Mouse (Mus musculus): ENCODE results near the gene Gphn. TPM values are rescaled to one million over a fixed set of nuclear protein-coding genes. Genes with fewer than 3 reads are reported as not detected.
"Not testable (repeated sequence)": the region's sequence is repeated elsewhere in the genome, so short reads cannot be mapped to it uniquely, and the experiment has no call there.

Gene Gphn
- total RNA-seq, 4 experiments from 2014 or later, result 20.7 to 22.7 (median 22.5) TPM

DNA sequence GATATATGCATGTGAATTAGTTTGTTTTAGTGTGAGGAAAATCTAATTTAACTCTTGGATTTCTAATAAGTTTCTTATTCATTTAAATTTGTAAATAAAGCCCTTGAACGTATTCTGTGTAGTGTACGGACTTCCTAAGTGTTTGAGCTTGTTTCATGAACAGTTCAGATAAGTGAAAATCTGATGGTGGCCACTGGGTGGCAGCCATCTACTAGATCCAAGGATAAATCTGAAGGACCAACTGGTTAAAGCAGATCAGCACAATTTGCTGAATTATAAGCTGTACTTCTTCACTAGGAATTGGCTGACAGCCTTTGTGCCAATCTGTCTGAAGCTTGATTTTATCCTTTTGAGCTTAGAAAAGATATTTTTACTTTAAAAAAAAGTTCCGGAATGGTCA is 105.9 kb downstream of the Gphn start:
- peak; percentile 31 for DNase-seq (ENCODE audit: low spot score)

- no peak for DNase-seq (ENCODE audit: low spot score)
These were observed 130.3 kb downstream of the Gphn start for GRCm38 (mm10) chr12:78356472-78356871.

GRCm38 (mm10) chr12:78389267-78389666 is 163.1 kb downstream of the Gphn start:
- no peak for DNase-seq (ENCODE audit: low spot score)

DNA sequence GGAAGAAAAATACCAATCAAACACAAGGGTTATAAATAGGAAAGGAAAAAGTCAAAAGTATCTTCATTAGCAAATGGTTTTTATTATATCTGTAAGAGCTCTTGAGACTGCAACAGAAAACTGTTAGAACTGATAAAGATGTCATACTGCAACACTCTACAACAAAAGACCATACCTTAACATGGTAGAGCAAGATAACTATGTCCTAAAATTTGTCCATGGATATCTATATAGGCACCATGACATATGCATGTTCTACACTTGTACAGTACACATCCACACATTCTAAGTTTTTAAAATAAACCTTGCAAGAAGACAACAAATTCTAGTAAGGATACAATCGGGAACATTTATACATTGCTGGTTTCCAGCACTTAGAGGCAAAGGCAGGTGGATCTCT is 169.1 kb downstream of the Gphn start:
- DNase-seq (ENCODE audit: low spot score), result no peak

DNA sequence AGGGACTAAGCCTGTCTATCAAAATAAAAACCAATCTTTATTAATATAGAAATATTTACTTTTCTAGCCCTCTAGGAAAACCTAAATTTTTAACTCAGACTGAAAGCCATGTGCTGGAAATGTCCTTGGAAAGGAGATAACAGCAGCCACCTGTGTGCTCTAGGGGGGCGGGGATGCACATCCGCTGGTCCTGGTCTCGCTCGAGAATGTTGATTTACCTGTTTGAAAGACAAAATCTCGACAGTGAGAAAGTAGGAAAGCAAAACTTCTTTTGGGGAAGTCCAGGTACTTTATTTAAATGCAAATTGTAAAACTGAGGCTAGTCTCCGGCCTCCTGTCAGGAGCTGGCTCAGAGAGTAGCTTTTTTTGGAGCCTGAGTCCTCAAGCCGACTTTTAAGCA is 181.3 kb downstream of the Gphn start:
- not testable (repeated sequence) for DNase-seq (ENCODE audit: low spot score)

GRCm38 (mm10) chr12:78522176-78522575 is 296.0 kb downstream of the Gphn start:
- no peak for DNase-seq (ENCODE audit: low spot score)

DNA sequence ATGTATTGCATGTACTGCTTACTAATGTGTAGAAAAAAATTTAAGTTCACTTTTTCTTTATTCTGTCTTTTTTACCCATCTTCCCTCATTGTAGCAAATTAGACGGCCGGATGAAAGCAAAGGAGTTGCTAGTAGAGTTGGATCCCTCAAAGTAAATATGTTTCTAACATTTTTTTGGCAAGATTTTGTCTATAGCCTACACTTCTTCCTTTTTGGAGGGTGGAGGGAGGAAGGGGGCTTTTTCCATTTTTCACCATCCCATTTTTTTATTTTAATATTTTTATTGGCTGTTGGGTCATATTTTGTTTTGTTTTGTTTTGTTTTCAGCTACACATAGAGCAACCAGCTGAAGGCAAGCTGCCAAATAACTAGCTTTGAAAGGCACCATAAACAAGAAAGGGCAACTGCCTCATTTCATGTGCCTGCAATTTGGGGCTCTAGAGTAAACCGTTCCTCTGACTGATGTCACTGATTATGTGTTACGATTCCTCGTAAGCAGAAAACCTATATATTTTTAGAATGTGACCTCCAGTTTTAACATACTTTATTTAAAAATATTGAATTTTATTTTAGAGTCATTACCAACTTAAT is 296.7 kb downstream of the Gphn start:
- no peak for DNase-seq (ENCODE audit: low spot score)

DNA sequence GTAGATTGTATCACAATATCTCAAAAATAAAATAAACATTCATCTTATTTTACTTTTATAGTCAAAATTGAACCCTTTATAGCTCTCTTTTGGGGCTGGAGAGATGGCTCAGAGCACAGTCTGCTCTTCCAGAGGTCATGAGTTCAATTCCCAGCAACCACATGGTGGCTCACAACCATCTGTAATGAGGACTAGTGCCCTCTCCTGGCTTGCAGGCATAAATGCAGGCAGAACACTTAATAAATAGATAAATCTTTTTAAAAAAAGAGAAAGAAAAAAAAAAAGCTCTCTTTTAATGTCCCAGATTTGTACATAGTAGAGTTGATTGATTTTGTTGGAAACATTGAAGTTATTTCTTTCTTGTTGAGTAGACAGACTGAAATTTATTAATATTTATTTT is 311.4 kb downstream of the Gphn start:
- DNase-seq (ENCODE audit: low spot score), result not testable (repeated sequence)

- no peak for DNase-seq (ENCODE audit: low spot score)
These were observed 324.7 kb downstream of the Gphn start for GRCm38 (mm10) chr12:78550913-78551312.

DNA sequence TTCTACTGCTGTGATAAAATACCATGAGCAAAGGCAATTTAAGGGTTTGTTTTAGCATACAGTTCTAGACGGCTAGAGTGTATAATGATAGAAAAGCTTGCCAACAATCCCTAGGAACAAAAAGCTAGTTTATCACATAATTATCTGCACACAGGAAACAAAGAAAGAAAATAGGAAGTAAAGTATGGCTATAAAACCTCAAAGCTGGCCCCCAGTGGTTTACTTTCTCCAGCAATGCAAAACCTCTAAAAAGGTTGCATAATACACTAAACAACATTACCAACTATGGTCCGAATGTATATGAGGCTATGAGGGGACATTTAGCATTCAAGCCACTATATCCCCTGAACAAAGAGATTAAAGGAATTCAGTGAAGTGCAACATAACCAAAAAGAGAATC is 405.6 kb downstream of the Gphn start:
- no peak for DNase-seq (ENCODE audit: low spot score)

DNA sequence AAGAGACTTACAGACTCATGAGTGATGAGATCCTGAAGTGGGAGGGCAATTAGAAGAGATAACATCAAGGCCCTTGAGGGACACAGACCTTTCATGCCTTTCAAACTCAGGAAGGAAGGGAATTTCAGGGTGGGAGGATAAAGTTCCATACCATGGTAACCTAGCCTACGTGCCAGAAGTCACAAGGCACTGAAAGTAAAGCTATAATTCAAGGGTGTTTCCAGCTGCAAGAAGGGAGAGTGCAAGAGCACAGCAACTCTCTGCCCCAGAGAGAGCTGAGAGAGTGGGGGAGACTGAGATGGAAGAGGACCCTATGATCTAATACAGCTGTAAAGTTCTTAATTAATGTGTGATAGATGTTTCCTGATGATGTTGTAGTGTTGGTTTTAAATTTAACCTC is 413.3 kb downstream of the Gphn start:
- DNase-seq (ENCODE audit: low spot score), result no peak

- DNase-seq (ENCODE audit: low spot score), result peak; percentile 20
These were observed 413.9 kb downstream of the Gphn start for GRCm38 (mm10) chr12:78640086-78640485.

DNA sequence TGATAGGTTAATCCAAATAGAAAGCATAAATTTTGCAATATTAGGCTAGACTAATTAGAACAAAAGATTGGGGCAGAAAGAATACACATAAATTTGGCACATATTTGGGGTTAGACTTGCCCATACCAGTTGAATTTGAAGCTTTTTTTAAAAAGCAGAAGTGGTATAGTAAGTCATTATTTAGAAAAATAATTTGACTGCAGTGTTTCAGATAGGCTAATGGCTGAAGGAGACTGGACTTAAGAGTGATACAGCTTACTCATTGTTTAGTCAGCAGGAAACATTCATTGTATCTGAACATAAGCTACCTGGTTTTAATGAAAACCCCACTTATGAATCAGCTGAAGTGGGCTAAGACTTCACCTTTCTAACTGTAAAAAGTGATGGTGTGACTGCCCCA is 415.0 kb downstream of the Gphn start:
- DNase-seq (ENCODE audit: low spot score), result no peak

DNA sequence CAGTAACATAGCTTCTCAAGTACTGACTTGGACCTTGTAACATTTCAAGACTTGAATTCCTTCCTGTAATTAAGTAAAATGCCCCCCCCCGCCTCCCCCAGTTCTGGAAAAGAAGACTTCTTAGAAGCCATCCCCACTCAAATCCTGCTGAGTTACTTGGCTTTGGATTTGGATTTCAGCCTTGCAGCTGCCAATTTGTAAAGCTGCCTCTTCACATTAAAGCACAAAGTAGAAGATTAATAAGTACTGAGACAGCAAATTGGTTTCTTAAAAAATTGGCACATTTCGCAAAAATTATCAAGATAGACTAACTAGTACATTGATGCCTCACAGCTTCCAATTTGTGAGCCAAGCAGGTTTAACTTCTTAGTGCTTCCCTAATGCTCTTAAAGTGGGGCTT is 417.5 kb downstream of the Gphn start:
- no peak for DNase-seq (ENCODE audit: low spot score)

GRCm38 (mm10) chr12:78645282-78645681 is 419.1 kb downstream of the Gphn start:
- no peak for DNase-seq (ENCODE audit: low spot score)

DNA sequence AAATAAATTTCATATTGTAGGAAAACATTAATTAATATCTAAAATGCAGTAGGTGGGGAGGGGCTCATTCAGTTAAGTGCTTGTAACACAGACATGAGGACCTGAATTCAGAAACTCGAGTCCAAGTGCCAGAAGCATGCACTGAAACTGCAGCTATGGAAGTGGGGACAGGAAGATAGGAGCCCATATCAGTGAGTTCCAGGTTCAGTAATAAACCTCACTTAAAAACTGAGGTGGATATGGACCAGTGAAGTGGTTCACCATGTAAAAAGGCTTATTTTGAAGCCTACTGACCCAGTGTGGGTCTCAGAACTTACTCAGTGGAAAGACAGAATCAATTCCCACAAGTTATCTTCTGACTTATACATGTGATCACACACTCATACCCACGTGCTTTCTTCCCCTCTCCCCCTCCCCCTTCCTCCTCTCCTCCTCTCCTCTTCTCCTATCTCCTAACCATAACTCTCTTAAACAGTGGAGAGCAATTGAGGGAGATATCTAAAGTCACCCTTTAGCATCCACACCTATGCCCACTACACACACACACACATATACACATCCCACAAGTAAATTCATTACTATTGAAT is 433.6 kb downstream of the Gphn start:
- DNase-seq (ENCODE audit: low spot score), result no peak

GRCm38 (mm10) chr12:78678101-78678806 is 452.1 kb downstream of the Gphn start:
- DNase-seq (ENCODE audit: low spot score), result no peak

DNA sequence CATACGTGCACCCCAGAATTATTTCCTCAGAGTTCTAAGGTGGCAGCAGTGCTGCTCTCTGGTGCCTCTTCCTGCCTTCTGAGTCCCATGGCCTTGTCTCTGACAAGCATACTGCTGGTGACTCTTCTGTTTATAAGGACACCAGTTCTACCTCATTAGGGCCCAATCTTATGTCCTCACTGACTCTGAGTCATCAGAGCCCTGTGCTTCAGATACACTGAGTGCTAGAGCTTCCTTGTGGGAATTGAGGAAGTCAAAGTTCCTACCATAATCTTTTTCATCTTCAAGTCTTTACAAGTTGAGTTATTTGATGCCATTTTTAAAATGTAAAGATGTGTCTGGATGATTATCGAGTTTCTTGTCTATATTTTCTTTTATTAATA is 452.6 kb downstream of the Gphn start:
- no peak for DNase-seq (ENCODE audit: low spot score)

DNA sequence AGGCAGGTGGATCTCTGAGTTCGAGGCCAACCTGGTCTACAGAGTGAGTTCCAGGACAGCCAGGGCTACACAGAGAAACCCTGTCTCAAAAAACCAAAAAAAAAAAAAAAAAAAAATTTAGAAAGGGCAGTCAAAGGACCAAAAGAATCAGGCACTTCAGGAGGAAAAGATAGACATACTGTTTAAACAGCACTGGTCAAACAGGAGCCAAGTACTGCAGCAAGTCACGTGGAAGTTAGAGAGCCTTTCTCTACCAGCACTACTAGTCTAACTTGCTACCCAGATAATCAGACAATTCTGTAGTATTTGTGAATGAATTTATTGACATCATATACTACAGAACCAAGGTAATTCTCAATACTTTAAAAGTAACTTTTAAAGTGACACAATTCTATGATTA is 454.9 kb downstream of the Gphn start:
- no peak for DNase-seq (ENCODE audit: low spot score)

DNA sequence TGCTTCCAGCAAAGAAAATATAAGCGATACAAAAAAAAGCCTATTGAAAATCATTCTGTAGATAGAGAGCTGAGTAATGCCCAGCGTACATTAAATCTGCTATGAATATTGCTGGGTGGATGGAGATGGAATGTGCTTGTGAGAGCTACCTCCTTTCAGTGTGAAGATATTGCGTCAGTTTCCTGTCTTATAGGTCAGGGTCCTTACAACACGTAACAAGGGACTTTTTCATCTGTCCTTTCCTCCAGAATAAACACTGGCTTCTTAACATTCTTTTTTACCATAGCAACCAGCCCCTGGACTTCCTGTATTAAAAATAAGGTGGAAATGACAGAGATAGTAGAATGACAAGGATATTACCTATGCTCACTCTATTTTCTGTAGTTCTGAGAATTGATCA is 456.1 kb downstream of the Gphn start:
- DNase-seq (ENCODE audit: low spot score), result no peak

DNA sequence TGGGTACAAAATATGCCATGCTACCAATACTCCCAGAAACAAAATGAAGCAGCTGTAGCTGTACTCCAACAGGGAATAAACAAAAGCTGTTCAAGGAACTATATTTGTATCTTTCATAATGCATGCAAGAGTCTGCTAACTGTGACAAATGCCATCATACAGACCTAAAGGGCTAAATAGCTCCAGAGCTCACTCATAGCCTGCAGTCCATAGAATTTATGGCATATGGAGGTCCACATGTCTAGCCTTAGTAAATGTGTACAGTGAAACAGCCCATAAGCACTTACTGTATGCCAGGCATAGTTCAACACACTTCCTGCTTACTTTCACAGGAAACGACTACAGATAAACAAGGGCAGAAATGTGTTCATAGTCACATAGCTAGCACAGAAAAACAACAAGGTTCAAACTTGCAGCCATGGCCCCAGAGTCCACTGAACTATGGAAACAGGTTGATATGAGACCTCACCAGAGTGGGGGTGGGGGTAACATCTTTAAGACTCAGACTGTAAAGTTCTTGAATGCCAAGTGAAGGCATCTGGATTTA is 459.6 kb downstream of the Gphn start:
- no peak for DNase-seq (ENCODE audit: low spot score)

DNA sequence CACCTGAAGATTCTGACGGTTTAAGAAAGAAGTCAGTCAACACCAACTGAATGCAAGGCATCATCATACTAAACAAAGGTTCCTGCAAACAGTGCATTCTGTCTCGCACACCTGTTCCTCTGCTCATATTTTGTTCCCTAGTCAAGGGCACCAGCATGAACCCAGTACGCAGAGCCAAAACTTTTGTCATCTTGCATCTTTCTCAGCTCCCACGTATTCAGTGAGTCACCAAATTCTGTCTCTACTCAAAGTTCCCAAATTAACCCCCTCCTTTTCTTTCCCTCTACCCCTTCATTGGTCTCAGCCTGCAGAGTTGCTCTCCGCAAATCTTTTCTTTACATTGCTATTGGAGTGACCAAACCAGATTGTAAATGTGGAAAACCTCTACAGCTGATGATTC is 462.7 kb downstream of the Gphn start:
- DNase-seq (ENCODE audit: low spot score), result no peak

- no peak for DNase-seq (ENCODE audit: low spot score)
These were observed 465.1 kb downstream of the Gphn start, which contains the start of gene Fam71d for GRCm38 (mm10) chr12:78691325-78691724. Gene Fam71d, plus strand, starts transcription at chr12:78691535.

All from heart, adult 8-10 months (tissue).